Mouse (Mus musculus): ENCODE measurements at regions not wholly inside any gene's neighbourhood (a gene's known extent, or its start where the extent isn't known, plus 50 kb on each side); places are given as distances from the start of the nearest gene placed in this dataset.

- no peak overlapping the region for H3K4me3 ChIP-seq (ENCODE audit: low read depth, low read length)
- H3K4me2 ChIP-seq (ENCODE audit: low read depth), result no peak overlapping the region
- H3K27ac ChIP-seq (ENCODE audit: low read depth, low read length), result no peak overlapping the region
- TF ChIP-seq CTCF (IDR thresholded peaks at IDR 0.05; ENCODE audit: low read depth), result no peak
- DNase-seq (no peak), ATAC-seq (no peak)
- no peaks in the 10 kb centered on the region for H3K4me1 ChIP-seq (ENCODE audit: insufficient read depth)
- no peaks in the 10 kb centered on the region for H3K9me3 ChIP-seq (ENCODE audit: low read length)
- H3K9ac ChIP-seq, result no peak overlapping the region
- WGBS, result 70% methylated on average over 3 of the region's 3 CpGs
- H3K36me3 ChIP-seq (ENCODE audit: insufficient read depth), result no peaks in the 10 kb centered on the region
- no peaks in the 10 kb centered on the region for H3K27me3 ChIP-seq (ENCODE audit: insufficient read depth, low read length)
Measured at GRCm38 (mm10) chr14:110580311-110580710, 174.6 kb downstream of the Slitrk6 start.

- no peaks in the 10 kb centered on the region for H3K36me3 ChIP-seq (ENCODE audit: insufficient read depth)
- TF ChIP-seq CTCF (IDR thresholded peaks at IDR 0.05; ENCODE audit: low read depth), result no peak
- no peaks in the 10 kb centered on the region for H3K27me3 ChIP-seq (ENCODE audit: insufficient read depth, low read length)
- no peak overlapping the region for H3K9ac ChIP-seq
- H3K9me3 ChIP-seq (ENCODE audit: low read length), result no peaks in the 10 kb centered on the region
- no peak overlapping the region for H3K4me2 ChIP-seq (ENCODE audit: low read depth)
- H3K27ac ChIP-seq (ENCODE audit: low read depth, low read length), result no peak overlapping the region
- ATAC-seq (no peak), DNase-seq (no peak)
- no peaks in the 10 kb centered on the region for H3K4me1 ChIP-seq (ENCODE audit: insufficient read depth)
- H3K4me3 ChIP-seq (ENCODE audit: low read depth, low read length), result no peak overlapping the region
- 100% methylated on average over 2 of the region's 2 CpGs for WGBS
Measured at GRCm38 (mm10) chr14:110570717-110571116, 184.2 kb downstream of the Slitrk6 start.

DNA sequence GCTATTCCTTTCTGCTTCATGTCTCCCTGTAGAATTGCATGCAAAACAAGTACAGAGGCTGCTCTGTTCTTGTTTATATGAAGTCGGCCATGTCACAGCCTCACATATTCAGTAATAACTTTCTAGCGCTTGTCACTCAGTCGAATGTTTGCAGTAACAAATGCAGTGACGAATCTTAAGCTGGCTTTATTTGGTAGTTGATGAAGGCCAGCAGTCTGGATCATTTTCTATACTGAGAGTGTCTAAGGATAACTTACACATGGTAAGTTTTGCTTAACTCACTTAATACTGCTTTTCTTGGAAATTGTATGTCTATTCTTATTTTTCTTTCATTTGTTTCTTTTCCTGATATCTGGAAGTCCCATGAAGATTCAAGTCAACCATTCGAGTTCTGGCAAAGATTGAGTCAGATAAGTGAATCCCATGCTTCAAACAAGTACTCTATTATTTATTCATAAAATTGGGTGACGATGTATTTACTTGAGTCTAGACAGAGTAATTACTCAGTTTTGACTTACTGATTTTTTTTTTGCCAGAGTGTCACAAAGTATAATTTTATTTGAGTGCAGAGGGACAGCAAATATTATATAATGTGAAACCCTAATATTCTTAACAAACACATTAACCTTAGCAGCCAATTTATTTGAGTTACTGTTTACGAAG, 189.0 kb downstream of the Slitrk6 start:
- no peak overlapping the region for H3K4me2 ChIP-seq (ENCODE audit: low read depth)
- WGBS, result 76% methylated on average over 7 of the region's 7 CpGs
- H3K4me3 ChIP-seq (ENCODE audit: low read depth, low read length), result no peak overlapping the region
- H3K27me3 ChIP-seq (ENCODE audit: insufficient read depth, low read length), result no peaks in the 10 kb centered on the region
- no peak for ATAC-seq
- no peaks in the 10 kb centered on the region for H3K36me3 ChIP-seq (ENCODE audit: insufficient read depth)
- no peak overlapping the region for H3K27ac ChIP-seq (ENCODE audit: low read depth, low read length)
- no peaks in the 10 kb centered on the region for H3K9me3 ChIP-seq (ENCODE audit: low read length)
- no peak for DNase-seq
- no peak overlapping the region for H3K9ac ChIP-seq
- no peaks in the 10 kb centered on the region for H3K4me1 ChIP-seq (ENCODE audit: insufficient read depth)
- TF ChIP-seq CTCF (IDR thresholded peaks at IDR 0.05; ENCODE audit: low read depth), result no peak

GRCm38 (mm10) chr14:110564621-110565020, 190.3 kb downstream of the Slitrk6 start:
- Histone ChIP-seq H3K9ac (no peak overlapping the region), H3K9me3 (ENCODE audit: low read length) (no peaks in the 10 kb centered on the region), H3K27me3 (ENCODE audit: insufficient read depth, low read length) (no peaks in the 10 kb centered on the region), H3K4me3 (ENCODE audit: low read depth, low read length) (no peak overlapping the region), H3K36me3 (ENCODE audit: insufficient read depth) (no peaks in the 10 kb centered on the region), H3K27ac (ENCODE audit: low read depth, low read length) (no peak overlapping the region), H3K4me1 (ENCODE audit: insufficient read depth) (no peaks in the 10 kb centered on the region), H3K4me2 (ENCODE audit: low read depth) (no peak overlapping the region)
- ATAC-seq, result no peak
- DNase-seq, result no peak
- no peak for TF ChIP-seq CTCF (IDR thresholded peaks at IDR 0.05; ENCODE audit: low read depth)
- 89% methylated on average over 2 of the region's 2 CpGs for WGBS

- DNase-seq, result no peak
- no peak for TF ChIP-seq CTCF (IDR thresholded peaks at IDR 0.05; ENCODE audit: low read depth)
Measured at GRCm38 (mm10) chr14:110545265-110545664, 209.7 kb downstream of the Slitrk6 start.

GRCm38 (mm10) chr14:110543303-110544134, 211.4 kb downstream of the Slitrk6 start:
- Histone ChIP-seq H3K27me3 (ENCODE audit: insufficient read depth, low read length) (no peaks in the 10 kb centered on the region), H3K4me3 (ENCODE audit: low read depth, low read length) (no peak overlapping the region), H3K9me3 (ENCODE audit: low read length) (no peaks in the 10 kb centered on the region), H3K4me1 (ENCODE audit: insufficient read depth) (no peaks in the 10 kb centered on the region), H3K4me2 (ENCODE audit: low read depth) (no peak overlapping the region), H3K36me3 (ENCODE audit: insufficient read depth) (no peaks in the 10 kb centered on the region), H3K27ac (ENCODE audit: low read depth, low read length) (no peak overlapping the region), H3K9ac (no peak overlapping the region)
- DNase-seq (no peak), ATAC-seq (no peak)
- 46% methylated on average over 4 of the region's 4 CpGs for WGBS
- TF ChIP-seq CTCF (IDR thresholded peaks at IDR 0.05; ENCODE audit: low read depth), result no peak

More at GRCm38 (mm10) chr14:110545265-110545664, 209.7 kb downstream of the Slitrk6 start:
- no peaks in the 10 kb centered on the region for H3K27me3 ChIP-seq (ENCODE audit: insufficient read depth, low read length)
- H3K4me3 ChIP-seq (ENCODE audit: low read depth, low read length), result no peak overlapping the region
- no peak overlapping the region for H3K27ac ChIP-seq (ENCODE audit: low read depth, low read length)
- no peak overlapping the region for H3K9ac ChIP-seq
- WGBS, result 59% methylated on average over 7 of the region's 7 CpGs
- H3K4me1 ChIP-seq (ENCODE audit: insufficient read depth), result no peaks in the 10 kb centered on the region
- H3K9me3 ChIP-seq (ENCODE audit: low read length), result no peaks in the 10 kb centered on the region
- no peaks in the 10 kb centered on the region for H3K36me3 ChIP-seq (ENCODE audit: insufficient read depth)
- no peak overlapping the region for H3K4me2 ChIP-seq (ENCODE audit: low read depth)
- ATAC-seq, result no peak

DNA sequence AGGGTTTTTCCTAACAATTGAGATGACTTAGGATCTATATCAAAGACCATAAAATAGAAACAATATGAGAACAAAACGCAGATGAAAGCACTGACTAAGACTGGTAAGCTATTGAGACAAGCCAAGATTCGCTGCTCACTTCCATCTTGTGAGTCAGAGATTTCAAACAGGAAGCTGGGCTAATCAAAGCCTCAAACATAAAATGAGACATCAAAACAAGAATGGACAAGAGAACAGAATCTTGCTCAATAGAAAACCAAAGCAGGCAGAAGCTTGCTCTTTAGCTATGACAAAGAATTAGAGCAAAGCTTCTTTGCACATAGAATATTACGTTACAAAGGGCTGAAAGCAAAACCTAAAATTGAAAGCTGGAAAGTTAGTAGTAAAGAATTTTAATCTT, 227.6 kb downstream of the Slitrk6 start:
- DNase-seq (no peak), ATAC-seq (no peak)
- Histone ChIP-seq H3K36me3 (ENCODE audit: insufficient read depth) (no peaks in the 10 kb centered on the region), H3K27me3 (ENCODE audit: insufficient read depth, low read length) (no peaks in the 10 kb centered on the region), H3K27ac (ENCODE audit: low read depth, low read length) (no peak overlapping the region), H3K4me2 (ENCODE audit: low read depth) (no peak overlapping the region), H3K9ac (no peak overlapping the region), H3K4me3 (ENCODE audit: low read depth, low read length) (no peak overlapping the region), H3K4me1 (ENCODE audit: insufficient read depth) (no peaks in the 10 kb centered on the region), H3K9me3 (ENCODE audit: low read length) (no peaks in the 10 kb centered on the region)
- 78% methylated on average over 3 of the region's 3 CpGs for WGBS
- TF ChIP-seq CTCF (IDR thresholded peaks at IDR 0.05; ENCODE audit: low read depth), result no peak
